Mouse (Mus musculus) inflammation-experienced regulatory T-cells (primary cell): ENCODE data around the gene Grrp1. TPM values are rescaled to one million over a fixed set of nuclear protein-coding genes. Genes with fewer than 3 reads are reported as not detected.

Experiments used
- polyA plus RNA-seq, 2 experiments: library from polyadenylated mRNA; unstranded; fragments of 100-300 nt; shearing (Covaris generic); gene quantifications; one replicate each; pipeline ENCODE4 v1.2.1; 2017

Grrp1 gene
- polyA plus RNA-seq, result under 1 TPM in 1 of 2 experiments, not detected in 1; 0.22 TPM

GRCm38 (mm10) chr4:134253722-134254324, at the start of gene Grrp1:
Gene Grrp1, minus strand, starts transcription at chr4:134254106.

GRCm38 (mm10) chr4:134287575-134288025, 33.7 kb upstream of the Grrp1 start, which contains the start of gene Pdik1l:
Gene Pdik1l, minus strand, starts transcription at chr4:134287895.

GRCm38 (mm10) chr4:134246719-134247258, 7.1 kb downstream of the Grrp1 start, which contains the start of gene Gm30191:
Gene Gm30191, plus strand, starts transcription at chr4:134246935.

GRCm38 (mm10) chr4:134245148-134245843, 8.6 kb downstream of the Grrp1 start, which contains the start of gene Zfp593:
Gene Zfp593, minus strand, starts transcription at chr4:134245592.

GRCm38 (mm10) chr4:134243516-134244250, 10.2 kb downstream of the Grrp1 start, which contains the start of gene E130218I03Rik:
Gene E130218I03Rik, plus strand, starts transcription at chr4:134243662.

GRCm38 (mm10) chr4:134238279-134238651, 15.6 kb downstream of the Grrp1 start, which contains the start of gene Cnksr1:
Gene Cnksr1, minus strand, starts transcription at chr4:134238399.

GRCm38 (mm10) chr4:134227194-134227593, 26.7 kb downstream of the Grrp1 start, which contains the start of gene Catsper4:
Gene Catsper4, minus strand, starts transcription at chr4:134227383.

GRCm38 (mm10) chr4:134202904-134203303, 51.0 kb downstream of the Grrp1 start, which contains the start of gene Gm7534:
Gene Gm7534, minus strand, starts transcription at chr4:134203004.

Other genes starting within 250 kb of the Grrp1 start
- gene Lin28a, start 235.3 kb downstream of the Grrp1 start, polyA plus RNA-seq, result not detected
- 1 to 10 TPM; 1.4 to 4.9 TPM for gene Zfp683, start 200.3 kb downstream of the Grrp1 start, polyA plus RNA-seq
- gene Crybg2, start 193.3 kb downstream of the Grrp1 start, polyA plus RNA-seq, result 10 to 100 TPM; 17.9 to 18.0 TPM
- gene Cd52, start 159.0 kb downstream of the Grrp1 start, polyA plus RNA-seq, result 1,000 to 10,000 TPM; 2,589 to 2,801 TPM
- 10 to 100 TPM; 46.7 to 60.6 TPM for gene Ubxn11, start 151.5 kb downstream of the Grrp1 start, polyA plus RNA-seq
- gene Sh3bgrl3, start 125.3 kb downstream of the Grrp1 start, polyA plus RNA-seq, result 1,000 to 10,000 TPM; 1,401 to 1,596 TPM
- 100 to 1,000 TPM in 1 of 2 experiments, 10 to 100 TPM in 1; 70.5 to 104 TPM for gene Cep85, start 67.0 kb downstream of the Grrp1 start, polyA plus RNA-seq
- gene Gm7534, start 51.1 kb downstream of the Grrp1 start, polyA plus RNA-seq, result under 1 TPM in 1 of 2 experiments, not detected in 1; 0.32 TPM
- not detected for gene Catsper4, start 26.7 kb downstream of the Grrp1 start, polyA plus RNA-seq
- gene Cnksr1, start 15.7 kb downstream of the Grrp1 start, polyA plus RNA-seq, result under 1 TPM in 1 of 2 experiments, not detected in 1; 0.17 TPM
- 1 to 10 TPM; 3.2 to 5.7 TPM for gene E130218I03Rik, start 10.4 kb downstream of the Grrp1 start, polyA plus RNA-seq
- 10 to 100 TPM; 18.4 to 25.6 TPM for gene Zfp593, start 8.5 kb downstream of the Grrp1 start, polyA plus RNA-seq
- not detected for gene Gm30191, start 7.2 kb downstream of the Grrp1 start, polyA plus RNA-seq
- gene Pdik1l, start 33.8 kb upstream of the Grrp1 start, polyA plus RNA-seq, result 10 to 100 TPM; 14.0 to 16.6 TPM
- gene Trim63, start 61.0 kb upstream of the Grrp1 start, polyA plus RNA-seq, result 1 to 10 TPM in 1 of 2 experiments, not detected in 1; 1.1 TPM
- gene Slc30a2, start 89.1 kb upstream of the Grrp1 start, polyA plus RNA-seq, result under 1 TPM in 1 of 2 experiments, not detected in 1; 0.41 TPM
- gene Extl1, start 129.7 kb upstream of the Grrp1 start, polyA plus RNA-seq, result 1 to 10 TPM; 1.1 to 1.7 TPM
- 1 to 10 TPM; 1.3 to 2.6 TPM for gene Pafah2, start 142.2 kb upstream of the Grrp1 start, polyA plus RNA-seq
- gene Stmn1, start 214.2 kb upstream of the Grrp1 start, polyA plus RNA-seq, result 10 to 100 TPM; 33.1 to 37.7 TPM
- 10 to 100 TPM; 20.8 to 35.2 TPM for gene Paqr7, start 242.6 kb upstream of the Grrp1 start, polyA plus RNA-seq